Comparison of ENCODE assay signal across 18 mouse cellular contexts in genomic region chr3:88411681-88412080, GRCm38 (mm10). TPM values are rescaled to one million over a fixed set of nuclear protein-coding genes. Genes with fewer than 3 reads are reported as not detected.
DNase-seq lines count a peak whose midpoint lies in the region; ATAC-seq and TF ChIP-seq lines count a peak whose summit lies in the region.
"Had no signal": no experiment of that assay in that cellular context is flagged by ENCODE, and none has a peak within 500 bp of the region (broad histone marks: within the 10 kb centered on the region; RNA-seq: fewer than 3 reads in every experiment).

No protein-coding gene starts in this region.

- no peak overlapping the region for H3K27ac ChIP-seq in cerebellum, adult 2 months (ENCODE audit: insufficient read depth, low read length)

- no peak overlapping the region for H3K4me3 ChIP-seq in cerebellum, adult 2 months (replicated peaks; ENCODE audit: insufficient read depth, low read depth, low read length)
- no peak overlapping the region for H3K4me3 ChIP-seq in myocyte
- H3K4me3 ChIP-seq: embryonic facial prominence, embryonic 15.5 days had no signal

- no peak overlapping the region for H3ac ChIP-seq in myocyte (ENCODE audit: control insufficient read depth, insufficient read length)

- no peaks in the 10 kb centered on the region for H3K27me3 ChIP-seq in cerebellum, adult 2 months (ENCODE audit: control insufficient read depth, insufficient read depth, low read length)
- no peaks in the 10 kb centered on the region for H3K27me3 ChIP-seq in myocyte (ENCODE audit: control insufficient read depth, insufficient read depth, insufficient read length)
- H3K27me3 ChIP-seq: embryonic facial prominence, embryonic 15.5 days had no signal

- peaks cover 4% of the 10 kb centered on the region for H3K36me3 ChIP-seq in myocyte (ENCODE audit: control insufficient read depth, insufficient read depth)

- no peak for TF ChIP-seq CTCF in cerebellum, adult 2 months (IDR thresholded peaks at IDR 0.05; ENCODE audit: borderline replicate concordance, insufficient read depth, low read depth, low read length)

- no peak for TF ChIP-seq POLR2A in cerebellum, adult 2 months (IDR thresholded peaks at IDR 0.05; ENCODE audit: borderline replicate concordance, insufficient read depth, low read length)
- no peak for TF ChIP-seq POLR2A in myocyte (IDR thresholded peaks at IDR 0.05; ENCODE audit: insufficient read length, low read depth)

- WGBS in cerebellum, adult 2 months, result 23% methylated on average over 4 of the region's 4 CpGs

- no peak for ATAC-seq in CD4-positive, CD25-positive, alpha-beta regulatory T cell, adult 4 months
- ATAC-seq: forebrain, embryonic 16.5 days had no signal

- peak; percentile 33 to 40 for DNase-seq in cerebellum, postnatal 10 days
- no peak for DNase-seq in cerebellum, adult 2 months
- peak; percentile 73 for DNase-seq in adrenal gland, postnatal 14 days
- peak; percentile 17 to 30 for DNase-seq in heart, postnatal 14 days
- no peak for DNase-seq in ovary, postnatal 10 days (ENCODE audit: low spot score)
- DNase-seq in retina, embryonic 14.5 days (ENCODE audit: low spot score), result no peak
- DNase-seq: gastrocnemius, postnatal 14 days; kidney, adult 11 months; lung, embryonic 14.5 days had no signal

- peaks cover 3% of the 10 kb centered on the region for H3K79me2 ChIP-seq in myocyte (ENCODE audit: control insufficient read depth, insufficient read depth)

- H3K4me1 ChIP-seq in cerebellum, adult 2 months (ENCODE audit: control insufficient read depth, insufficient read depth, low read length), result peaks cover 26% of the 10 kb centered on the region

- intact Hi-C loops in heart, postnatal 14 days (cut with DNase I), result no loop called here

- H3K4me2 ChIP-seq in myocyte (ENCODE audit: low read depth), result no peak overlapping the region
- H3K4me2 ChIP-seq: lung, embryonic 14.5 days had no signal

TF ChIP-seq in myocyte, 11 proteins besides CTCF, POLR2A, EP300 and RAD21:
- no peak for TF ChIP-seq TCF12 (IDR thresholded peaks at IDR 0.05; ENCODE audit: insufficient read depth, poor library complexity, severe bottlenecking)
- no peak for TF ChIP-seq SRF (IDR thresholded peaks at IDR 0.05; ENCODE audit: control insufficient read depth, insufficient read length, low read depth)
- TF ChIP-seq CEBPB (IDR thresholded peaks at IDR 0.05; ENCODE audit: insufficient read depth, poor library complexity, severe bottlenecking), result no peak
- no peak for TF ChIP-seq E2F4 (IDR thresholded peaks at IDR 0.05; ENCODE audit: insufficient read depth)
- TF ChIP-seq MYOD1 (IDR thresholded peaks at IDR 0.05; ENCODE audit: control insufficient read depth in 1 of 3, insufficient read length in 2 of 3, low read depth in 2 of 3), result peak in 2 of 3 experiments; percentile 38 to 49
- TF ChIP-seq POLR2AphosphoS2 (IDR thresholded peaks at IDR 0.05; ENCODE audit: insufficient read length, low read depth), result no peak
- TF ChIP-seq MAX (IDR thresholded peaks at IDR 0.05; ENCODE audit: low read depth), result no peak
- TF ChIP-seq USF1 (IDR thresholded peaks at IDR 0.05; ENCODE audit: low read depth), result no peak
- TF ChIP-seq MYOG (IDR thresholded peaks at IDR 0.05; ENCODE audit: control insufficient read depth in 1 of 3, insufficient read depth in 1 of 3, insufficient read length in 2 of 3, low read depth in 2 of 3), result peak in 1 of 3 experiments; percentile 28
TF ChIP-seq in myocyte: peak in this region for 2.

RNA-seq across cellular contexts. Expression of gene Pmf1, which starts 1.6 kb away (rescaled TPM):
- polyA plus RNA-seq in cerebellum, adult 2 months (2012; rRNA removed), result 13.8 and 14.5 TPM in 2 replicates
- total RNA-seq in adrenal gland, postnatal 14 days (2021), result 57.0 and 58.2 TPM in 2 replicates
- total RNA-seq in heart, postnatal 14 days (2021), result 10 to 100 TPM; 23.9 to 25.0 TPM
- 59.0 TPM for polyA plus RNA-seq in myocyte (2012; fragmentation: generic; extraction: Trizol)
- 10 to 100 TPM; 37.2 to 52.9 TPM for polyA plus RNA-seq in CD4-positive, CD25-positive, alpha-beta regulatory T cell, adult 4 months (2017; shearing (Covaris generic))

RNA-seq across cellular contexts. Expression of gene Slc25a44, which starts 13.3 kb away (rescaled TPM):
- 57.6 and 61.2 TPM in 2 replicates for polyA plus RNA-seq in cerebellum, adult 2 months (2012; rRNA removed)
- total RNA-seq in adrenal gland, postnatal 14 days (2021), result 46.7 and 51.7 TPM in 2 replicates
- 10 to 100 TPM; 13.1 to 14.2 TPM for total RNA-seq in heart, postnatal 14 days (2021)
- polyA plus RNA-seq in myocyte (2012; fragmentation: generic; extraction: Trizol), result 19.3 TPM
- 10 to 100 TPM; 17.5 to 18.5 TPM for polyA plus RNA-seq in CD4-positive, CD25-positive, alpha-beta regulatory T cell, adult 4 months (2017; shearing (Covaris generic))

RNA-seq across cellular contexts. Expression of gene Bglap, which starts 27.4 kb away (rescaled TPM):
- polyA plus RNA-seq in cerebellum, adult 2 months (2012; rRNA removed), result 0.57 TPM in 1 of 2 replicates, not detected in the other
- total RNA-seq in adrenal gland, postnatal 14 days (2021), result 2.1 and 3.3 TPM in 2 replicates
- total RNA-seq in heart, postnatal 14 days (2021), result not detected
- 0.34 TPM for polyA plus RNA-seq in myocyte (2012; fragmentation: generic; extraction: Trizol)
- not detected for polyA plus RNA-seq in CD4-positive, CD25-positive, alpha-beta regulatory T cell, adult 4 months (2017; shearing (Covaris generic))
- total RNA-seq: ES-E14; gastrocnemius, postnatal 14 days; heart, postnatal 36 days; monocyte, adult 5-6 weeks had no signal
- polyA plus RNA-seq: cortical plate, adult 2 months; forebrain, embryonic 16.5 days; lung, embryonic 14.5 days had no signal

RNA-seq across cellular contexts. Expression of gene Bglap2, which starts 33.2 kb away (rescaled TPM):
- 2.1 TPM in 1 of 2 replicates, not detected in the other for polyA plus RNA-seq in cerebellum, adult 2 months (2012; rRNA removed)
- not detected in 2 replicates for total RNA-seq in adrenal gland, postnatal 14 days (2021)
- total RNA-seq in heart, postnatal 14 days (2021), result not detected
- 6.6 TPM for polyA plus RNA-seq in myocyte (2012; fragmentation: generic; extraction: Trizol)
- polyA plus RNA-seq in CD4-positive, CD25-positive, alpha-beta regulatory T cell, adult 4 months (2017; shearing (Covaris generic)), result not detected
- total RNA-seq: ES-E14; gastrocnemius, postnatal 14 days; heart, postnatal 36 days; monocyte, adult 5-6 weeks had no signal
- polyA plus RNA-seq: cortical plate, adult 2 months; forebrain, embryonic 16.5 days; lung, embryonic 14.5 days had no signal

RNA-seq across cellular contexts. Expression of gene Bglap3, which starts 39.1 kb away (rescaled TPM):
- 0.41 and 0.65 TPM in 2 replicates for polyA plus RNA-seq in cerebellum, adult 2 months (2012; rRNA removed)
- total RNA-seq in adrenal gland, postnatal 14 days (2021), result 0.67 and 0.94 TPM in 2 replicates
- total RNA-seq in heart, postnatal 14 days (2021), result not detected
- 0.95 TPM for polyA plus RNA-seq in myocyte (2012; fragmentation: generic; extraction: Trizol)
- not detected for polyA plus RNA-seq in CD4-positive, CD25-positive, alpha-beta regulatory T cell, adult 4 months (2017; shearing (Covaris generic))
- total RNA-seq: gastrocnemius, postnatal 14 days; heart, postnatal 36 days; megakaryocyte, adult 5-6 weeks; monocyte, adult 5-6 weeks had no signal
- polyA plus RNA-seq: forebrain, embryonic 16.5 days had no signal

Comparison
In these comparisons a context has a peak if more than half of its experiments do, and no peak if none do; other contexts are left out.
1. DNase-seq: peak in cerebellum, postnatal 10 days (2 of 2), adrenal gland, postnatal 14 days (single experiment) and heart, postnatal 14 days (2 of 2); none in cerebellum, adult 2 months (0 of 2), ovary, postnatal 10 days (single experiment) and retina, embryonic 14.5 days (single experiment).